Mouse (Mus musculus) urinary bladder, postnatal 14 days (tissue): Measurements from ENCODE around the gene Cdk18.

Experiments used
- DNase-seq: peaks from one replicate; pipeline ENCODE4 v3.0.0; 2021; ENCODE audit warnings: low spot score

Cdk18 gene

GRCm38 (mm10) chr1:132149410-132149809 is 9.9 kb upstream of the Cdk18 start:
- no peak for DNase-seq

- peak; percentile 80 for DNase-seq
These were observed 6.6 kb upstream of the Cdk18 start for GRCm38 (mm10) chr1:132145973-132146685.

DNA sequence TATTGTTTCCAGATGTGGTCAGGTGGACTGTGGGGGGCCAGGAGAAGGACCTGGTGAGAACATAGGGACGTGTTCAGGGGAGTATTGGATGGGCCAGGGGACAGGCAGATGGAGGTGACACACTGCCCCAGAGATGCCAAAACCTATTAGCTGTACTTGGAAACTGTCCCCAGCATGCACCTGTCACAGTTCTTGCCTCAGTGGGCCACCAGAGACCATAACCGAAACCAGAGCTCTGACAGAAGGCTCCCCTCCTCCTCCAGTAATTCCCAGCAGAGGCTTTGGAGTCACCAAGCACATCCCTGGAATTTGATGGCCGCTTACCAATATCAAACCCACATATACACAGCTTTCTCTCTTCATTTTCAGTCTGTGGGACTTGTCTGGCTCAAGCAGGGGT is 5.4 kb upstream of the Cdk18 start:
- DNase-seq = no peak

DNA sequence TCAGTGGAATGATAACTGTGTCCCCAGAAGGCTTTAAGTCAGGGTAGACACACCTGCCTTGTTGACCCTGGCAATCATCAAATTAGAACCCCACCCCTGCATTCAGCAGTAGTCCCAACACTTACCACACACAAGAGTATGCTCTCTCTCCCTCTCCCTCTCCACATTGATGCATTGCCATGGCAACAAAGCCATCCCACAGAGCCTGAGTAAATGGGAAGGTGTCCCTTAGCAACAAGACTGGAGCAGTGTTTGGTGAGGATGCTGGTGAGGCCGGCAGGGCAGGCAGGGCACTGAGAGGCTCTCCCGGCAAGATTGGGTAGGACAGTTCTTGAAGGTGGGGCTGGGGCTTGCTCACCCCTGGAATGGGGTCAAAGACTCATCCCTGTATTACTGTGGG is 4.7 kb upstream of the Cdk18 start:
- DNase-seq = no peak

GRCm38 (mm10) chr1:132143730-132144129 is 4.2 kb upstream of the Cdk18 start:
- DNase-seq = no peak

DNA sequence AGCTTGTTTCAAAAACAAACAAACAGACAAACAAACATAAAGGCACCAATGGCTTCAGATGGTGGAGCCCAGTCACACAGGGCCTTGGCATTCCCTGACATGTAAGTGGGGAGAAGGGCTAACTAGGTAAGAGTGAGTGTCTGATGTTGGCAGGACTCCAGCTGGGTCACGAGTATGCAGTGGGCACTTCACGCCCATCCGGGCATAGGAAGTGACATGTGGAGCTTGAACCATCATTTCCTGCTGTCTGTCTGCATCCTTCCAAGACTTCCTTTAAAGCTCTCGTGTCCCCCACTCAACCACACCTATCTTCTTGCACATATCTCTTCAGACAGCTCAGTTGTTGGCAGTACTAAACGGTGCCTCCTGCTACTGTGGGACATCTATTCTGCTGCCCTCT is 3.6 kb upstream of the Cdk18 start:
- DNase-seq = no peak

DNA sequence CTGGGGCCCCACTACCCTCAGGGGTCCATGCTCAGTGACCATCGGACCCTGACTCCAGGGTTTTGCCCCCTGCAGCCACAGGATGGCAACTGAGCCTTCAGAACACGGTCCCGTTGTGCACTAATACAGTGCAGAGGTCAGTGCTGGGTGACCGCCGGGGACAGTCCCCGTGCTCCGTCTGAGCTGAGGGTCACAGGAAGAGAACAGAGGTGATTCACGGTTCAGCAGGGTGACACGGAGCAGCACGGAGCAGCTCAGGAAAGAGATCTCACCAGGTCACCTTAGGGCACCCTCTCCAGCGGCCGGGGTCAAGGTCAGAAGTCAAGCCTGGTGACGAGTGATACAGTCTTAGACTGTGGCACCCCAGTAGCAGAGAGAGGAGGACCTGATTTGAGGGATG is 2.3 kb upstream of the Cdk18 start:
- DNase-seq = no peak

DNA sequence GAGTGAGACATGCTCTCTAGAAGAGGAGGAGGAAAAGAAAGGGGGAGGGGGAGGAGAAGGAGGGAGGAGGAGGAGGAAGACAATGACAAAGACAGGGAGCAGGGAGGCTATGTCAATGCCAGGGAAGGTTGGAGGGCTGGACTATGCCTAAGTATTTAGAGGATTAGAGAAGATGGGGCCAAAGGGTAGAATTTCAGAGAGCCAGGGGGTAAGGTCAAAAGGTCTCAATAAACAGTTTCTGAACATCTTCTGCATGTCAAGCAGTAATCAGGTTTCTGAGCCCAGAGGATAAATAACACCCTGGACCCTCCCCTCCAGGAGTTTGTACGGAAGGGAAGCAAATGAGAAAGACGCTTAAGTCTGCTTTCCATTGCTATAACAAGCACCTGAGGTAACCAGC is 1.7 kb upstream of the Cdk18 start:
- no peak for DNase-seq

- no peak for DNase-seq
These were observed 1.1 kb upstream of the Cdk18 start for GRCm38 (mm10) chr1:132140574-132140973.

DNA sequence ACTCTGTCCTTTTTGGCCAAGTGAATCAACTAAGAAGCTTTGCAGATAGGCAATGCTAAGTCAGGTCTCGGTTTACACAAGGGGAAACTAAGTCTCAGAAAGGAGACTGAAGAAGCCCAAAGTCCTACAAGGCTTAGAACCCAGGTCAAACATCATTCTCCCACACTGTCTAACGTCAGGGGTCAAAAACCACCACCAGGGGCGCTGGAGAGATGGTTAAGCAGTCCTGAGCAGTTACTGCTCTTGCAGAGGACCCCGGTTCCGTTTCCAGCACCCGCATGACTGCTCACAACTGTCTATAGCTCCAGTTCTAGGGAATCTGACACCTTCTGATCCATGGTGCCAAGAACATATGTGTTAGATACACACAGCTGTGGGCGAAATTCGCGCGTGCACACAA is 687 bp upstream of the Cdk18 start:
- DNase-seq = peak; percentile 62

DNA sequence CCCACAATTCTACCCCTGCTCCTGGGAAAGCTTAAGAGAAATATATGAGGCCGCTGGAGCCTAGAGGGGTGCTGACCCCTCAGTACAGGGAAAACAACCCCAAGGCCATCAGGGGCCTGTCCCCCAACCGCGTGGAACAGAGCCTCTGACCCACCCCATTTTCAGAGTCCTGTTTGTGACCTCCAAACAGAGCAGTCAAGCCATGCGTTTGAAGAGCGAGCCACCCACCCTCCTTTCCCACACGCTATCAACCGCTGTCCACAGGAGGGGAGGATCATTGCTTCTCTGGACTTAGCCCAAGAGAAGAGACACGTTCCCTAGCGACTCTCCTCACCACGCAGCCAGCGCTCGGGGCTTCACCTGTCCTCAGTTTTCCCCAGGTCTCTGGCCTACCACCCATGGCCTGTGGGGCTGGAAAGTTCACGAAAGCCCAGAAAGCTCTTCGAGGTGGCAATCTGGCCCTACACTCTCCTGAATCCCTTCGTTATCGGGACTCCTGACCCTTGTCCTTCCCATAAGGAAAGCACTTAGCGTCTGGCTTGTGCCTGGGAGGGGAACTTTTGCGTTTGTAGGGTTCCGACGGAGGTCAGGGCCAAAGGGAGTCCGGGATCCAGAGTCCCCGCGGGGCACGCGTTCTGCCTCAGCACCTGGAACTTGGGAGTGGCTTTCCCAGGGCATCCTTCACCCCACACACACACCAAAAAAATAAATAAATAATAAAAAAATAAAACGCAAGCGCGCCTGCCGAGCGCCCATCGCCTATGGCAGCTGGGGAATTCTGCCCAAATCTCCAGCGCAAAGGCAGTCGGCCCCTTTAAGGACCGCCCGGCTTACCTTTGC is 688 bp downstream of the Cdk18 start:
- no peak for DNase-seq

- no peak for DNase-seq
These were observed 1.4 kb downstream of the Cdk18 start for GRCm38 (mm10) chr1:132137935-132138575.

- DNase-seq = no peak
These were observed 2.6 kb downstream of the Cdk18 start for GRCm38 (mm10) chr1:132136847-132137246.

DNA sequence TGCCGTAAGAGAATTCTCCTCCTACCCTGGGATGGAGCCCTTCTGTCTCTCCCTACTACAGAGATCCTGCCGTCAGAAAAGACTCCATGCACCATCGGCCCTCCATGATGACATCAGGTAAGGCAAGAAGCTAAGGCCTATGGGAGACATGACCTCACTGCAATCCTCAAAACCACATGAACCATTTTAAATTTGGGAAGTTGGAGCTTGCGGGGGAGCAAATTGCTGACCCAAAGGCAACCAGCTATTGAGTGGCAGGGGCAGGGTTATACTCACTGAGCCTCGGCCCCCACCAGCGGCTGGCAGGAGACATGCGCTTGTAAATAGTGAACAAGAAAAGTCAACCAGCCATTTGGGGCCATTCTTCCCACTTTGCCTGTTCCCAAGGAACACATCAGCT is 3.9 kb downstream of the Cdk18 start:
- DNase-seq = no peak

GRCm38 (mm10) chr1:132128311-132128710 is 11.2 kb downstream of the Cdk18 start:
- DNase-seq = no peak

GRCm38 (mm10) chr1:132125803-132126405 is 13.6 kb downstream of the Cdk18 start:
- DNase-seq = peak; percentile 58

- DNase-seq = no peak
These were observed 14.2 kb downstream of the Cdk18 start for GRCm38 (mm10) chr1:132125249-132125648.

GRCm38 (mm10) chr1:132123420-132124014 is 16.0 kb downstream of the Cdk18 start:
- DNase-seq = no peak

DNA sequence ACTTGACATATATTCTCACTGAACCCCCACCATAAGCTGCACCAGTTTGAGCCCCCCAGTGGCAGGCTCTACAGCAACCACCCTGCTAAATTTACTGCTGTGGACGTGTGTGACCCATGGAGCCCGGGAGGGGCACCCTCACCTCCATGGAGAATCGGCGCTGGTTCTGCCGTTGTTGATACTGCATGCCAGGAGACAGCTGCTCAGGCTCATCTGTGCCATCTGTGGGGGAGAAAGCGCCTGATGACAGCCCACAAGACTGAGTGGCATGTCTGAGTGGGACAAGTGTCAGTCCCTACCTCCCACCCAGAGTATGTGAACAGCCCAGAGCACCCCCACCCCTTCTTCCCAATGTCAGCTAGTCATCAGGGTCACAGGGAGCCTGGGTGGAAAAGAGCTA is 17.6 kb downstream of the Cdk18 start:
- DNase-seq = no peak

GRCm38 (mm10) chr1:132121236-132121635 is 18.2 kb downstream of the Cdk18 start:
- peak; percentile 85 for DNase-seq

DNA sequence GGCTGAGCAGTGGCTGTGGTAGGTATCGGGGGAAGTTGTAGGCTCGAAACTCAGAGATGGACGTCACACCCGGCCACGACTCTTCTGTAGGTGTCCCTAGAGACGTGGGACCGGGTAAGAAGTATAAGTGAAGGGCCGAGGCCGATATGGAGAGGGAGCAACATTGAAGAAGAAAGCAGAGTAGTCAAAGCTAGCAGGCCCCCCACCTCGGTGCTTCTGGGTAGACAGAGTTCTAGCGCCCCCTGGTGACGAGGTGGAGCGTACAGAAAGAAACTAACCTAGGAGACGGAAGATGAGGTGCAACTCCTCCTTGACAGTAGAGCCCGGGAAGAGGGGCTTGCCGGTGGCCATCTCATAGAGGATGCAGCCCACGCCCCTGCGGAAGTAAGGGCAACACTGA is 22.9 kb downstream of the Cdk18 start:
- DNase-seq = peak; percentile 67

DNA sequence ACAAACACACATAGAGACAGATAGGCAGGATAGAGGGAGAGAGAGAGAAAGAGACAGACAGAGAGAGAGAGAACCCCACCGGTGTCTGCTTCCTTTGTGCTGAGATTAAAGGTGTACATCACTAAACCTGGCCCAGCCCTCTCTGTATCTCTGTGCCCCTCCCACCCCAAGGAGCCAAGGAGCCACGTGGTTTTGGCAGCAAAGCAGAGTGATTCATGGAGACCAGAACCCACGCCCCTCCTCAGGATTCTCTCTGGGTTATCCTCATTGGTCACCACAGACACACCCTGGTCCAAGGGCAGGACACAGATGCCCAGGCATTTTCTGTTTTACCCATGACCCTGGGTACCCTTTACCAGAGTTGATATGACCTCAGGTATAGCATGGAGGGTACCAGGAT is 26.4 kb downstream of the Cdk18 start:
- no peak for DNase-seq
